Mouse (Mus musculus): ENCODE data around the gene Far1. TPM values are rescaled to one million over a fixed set of nuclear protein-coding genes. Genes with fewer than 3 reads are reported as not detected.

The Far1 gene
- total RNA-seq, 2 experiments from 2014 or later = 107 to 117 TPM

Other genes with a start within 250 kb of the Far1 start
- 10 to 100 TPM; 57.8 to 61.2 TPM for gene Btbd10, start 144.4 kb upstream of the Far1 start, total RNA-seq (2021)
- not detected for gene Pth, start 125.3 kb upstream of the Far1 start, total RNA-seq (2021)

All from layer of hippocampus, postnatal 14 days (tissue).